Mouse (Mus musculus) heart, postnatal 4 days (tissue): Measurements from ENCODE around the gene Slc22a1. TPM values are rescaled to one million over a fixed set of nuclear protein-coding genes. Genes with fewer than 3 reads are reported as not detected.
A peak's percentile ranks its signal among the peaks of the same experiment; 100 is the strongest.
"Not testable (repeated sequence)": the region's sequence is repeated elsewhere in the genome, so short reads cannot be mapped to it uniquely, and the experiment has no call there.

Experiments used
- DNase-seq: peaks from one replicate; pipeline ENCODE4 v3.0.0; 2021
- total RNA-seq, 2 experiments: library from RNA; stranded (reverse); gene quantifications; 2 replicates each; pipeline ENCODE4 v1.2.3; 2021

Gene Slc22a1
- total RNA-seq, 2 experiments from 2014 or later = 10.3 to 13.9 TPM

DNA sequence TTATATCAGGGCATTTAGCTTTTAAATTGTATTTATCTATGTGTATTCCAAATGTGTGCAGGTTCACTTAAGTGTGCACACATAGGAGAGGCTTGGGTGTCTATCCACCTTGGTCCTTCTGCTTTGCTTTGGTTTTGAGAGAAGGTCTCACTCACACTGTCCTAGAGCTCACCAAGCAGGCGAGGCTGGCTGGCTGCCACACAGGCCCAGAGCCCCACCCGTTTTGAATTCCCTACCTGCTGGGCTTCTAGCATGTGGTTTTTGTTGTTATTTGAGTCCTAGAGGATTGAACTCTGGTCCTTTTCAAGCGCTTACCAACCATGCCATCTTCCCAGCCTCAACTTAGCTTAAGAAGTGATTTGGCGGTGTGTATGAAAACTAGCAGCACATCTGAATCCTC lies 8.8 kb upstream of the Slc22a1 start:
- peak; percentile 53 for DNase-seq

GRCm38 (mm10) chr17:12683582-12683981 lies 8.0 kb upstream of the Slc22a1 start:
- DNase-seq = no peak

DNA sequence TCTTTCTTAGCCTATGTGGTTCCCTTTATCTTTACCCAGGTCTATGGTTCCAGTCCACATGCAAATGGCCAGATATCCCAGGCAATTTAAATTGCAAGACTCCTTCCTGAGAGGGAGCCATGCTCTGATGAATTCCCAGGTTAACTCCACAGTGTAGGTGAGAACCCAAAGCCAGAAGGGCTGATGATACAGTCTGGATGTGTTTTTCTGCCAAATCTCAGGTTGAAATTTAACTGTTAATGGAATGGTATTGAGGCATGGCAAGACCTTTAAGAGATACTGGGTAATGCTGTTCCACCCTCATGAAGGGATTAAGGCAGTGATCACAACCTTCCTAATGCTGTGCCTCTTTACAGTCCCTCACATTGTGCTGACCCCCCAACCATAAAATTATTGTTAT lies 2.6 kb upstream of the Slc22a1 start:
- no peak for DNase-seq

DNA sequence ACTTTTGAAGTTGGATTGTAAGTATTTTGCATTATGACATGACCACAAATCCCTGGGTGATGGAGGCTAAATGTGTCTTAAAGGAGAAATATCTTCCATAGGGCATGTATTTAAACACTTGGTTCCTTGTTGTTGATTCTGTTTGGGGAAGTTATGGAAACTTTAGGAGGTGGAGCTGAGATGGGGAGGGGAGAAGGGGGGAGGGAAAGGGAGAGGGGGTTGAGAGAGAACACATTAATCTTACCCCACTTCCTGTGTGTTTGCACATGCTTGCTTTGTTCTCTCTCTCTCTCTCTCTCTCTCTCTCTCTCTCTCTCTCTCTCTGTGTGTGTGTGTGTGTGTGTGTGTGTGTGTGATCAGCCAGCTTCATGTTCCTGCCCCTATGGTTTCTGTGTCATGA lies 1.5 kb upstream of the Slc22a1 start:
- DNase-seq = no peak

GRCm38 (mm10) chr17:12674980-12675379 lies 649 bp downstream of the Slc22a1 start:
- not testable (repeated sequence) for DNase-seq

DNA sequence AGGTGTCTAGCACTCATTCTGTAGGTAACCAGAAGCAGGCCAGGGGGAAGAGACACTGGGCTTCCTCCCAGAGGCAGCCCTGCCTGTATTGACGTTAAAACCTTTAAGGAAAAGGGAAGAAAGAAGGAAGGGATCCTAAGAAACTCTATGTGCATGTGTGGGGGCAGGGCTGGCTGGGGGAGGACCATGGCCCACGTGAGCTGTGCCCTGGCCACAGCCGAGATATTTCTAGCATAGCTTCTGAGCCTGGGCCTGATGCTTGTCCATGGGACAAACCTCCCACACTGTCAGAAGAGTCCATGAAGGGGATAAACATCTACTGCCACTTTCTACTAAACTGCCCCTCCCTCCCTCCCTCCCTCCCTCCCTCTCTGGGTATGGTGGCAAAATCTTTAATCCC lies 1.8 kb downstream of the Slc22a1 start:
- no peak for DNase-seq

GRCm38 (mm10) chr17:12672285-12672790 lies 3.3 kb downstream of the Slc22a1 start:
- DNase-seq = no peak

- DNase-seq = no peak
These were observed 4.5 kb downstream of the Slc22a1 start for GRCm38 (mm10) chr17:12671029-12671605.

- no peak for DNase-seq
These were observed 6.3 kb downstream of the Slc22a1 start for GRCm38 (mm10) chr17:12669363-12669679.

DNA sequence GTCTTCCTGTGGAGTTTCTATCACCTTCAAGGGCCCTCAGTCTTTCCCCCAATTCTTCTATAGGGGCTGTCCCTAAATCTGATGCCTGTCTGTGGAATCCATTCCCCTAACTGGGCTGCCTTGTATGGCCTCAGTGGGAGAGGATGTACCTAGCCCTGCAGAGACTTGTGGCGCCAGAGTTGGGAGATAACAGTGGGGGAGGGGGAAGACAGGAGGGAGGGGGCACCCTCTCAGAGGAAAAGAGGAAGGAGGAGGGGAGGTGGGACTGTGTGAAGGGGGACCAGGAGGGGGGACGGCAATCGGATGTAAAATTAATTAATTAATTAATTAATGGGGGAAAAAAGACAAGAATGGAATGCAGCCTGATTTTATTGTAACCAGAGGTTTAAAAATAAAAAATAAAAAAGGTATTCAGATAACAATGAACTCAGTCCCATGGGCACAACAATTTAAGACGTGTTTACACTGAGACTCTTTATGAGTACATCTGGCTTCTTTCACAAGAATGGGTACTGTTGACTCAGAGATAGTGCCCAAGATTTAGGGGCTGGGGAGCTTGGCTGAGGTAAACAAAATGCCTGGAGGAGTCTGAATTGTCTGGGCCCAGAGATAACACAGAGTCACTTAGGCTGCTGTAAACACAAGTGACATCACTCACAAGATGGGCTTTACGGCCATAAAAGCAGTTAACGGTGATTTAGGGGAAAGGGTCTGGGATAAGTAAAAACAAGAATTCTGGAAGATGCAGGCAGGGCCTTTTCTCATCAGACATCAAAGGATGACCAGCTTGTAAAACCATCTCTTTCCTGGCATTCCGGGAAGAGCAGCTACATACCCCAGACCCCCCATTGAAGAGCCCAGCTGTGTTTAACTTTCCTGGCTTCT lies 6.9 kb downstream of the Slc22a1 start:
- DNase-seq = no peak

DNA sequence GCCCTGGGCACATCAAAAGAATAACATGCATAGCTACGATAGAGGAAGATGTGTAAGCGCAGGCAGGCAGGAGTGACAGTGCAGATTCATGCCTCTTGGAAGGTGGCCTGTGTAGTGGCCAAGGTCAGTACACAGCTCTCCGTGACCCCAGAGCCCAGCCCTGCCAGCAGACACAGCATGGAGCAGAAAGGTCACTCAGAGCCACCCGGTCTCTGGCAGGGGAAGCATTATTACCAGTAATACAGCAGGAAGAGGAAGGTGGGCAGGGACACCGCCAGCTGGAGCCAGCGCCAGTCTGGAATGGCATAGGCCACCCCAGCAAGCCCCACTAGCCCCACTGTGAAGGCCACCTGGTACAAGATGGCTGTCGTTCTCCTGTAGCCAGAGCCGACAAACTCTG lies 11.5 kb downstream of the Slc22a1 start:
- no peak for DNase-seq

- peak; percentile 42 for DNase-seq
These were observed 14.9 kb downstream of the Slc22a1 start for GRCm38 (mm10) chr17:12660572-12661260.

DNA sequence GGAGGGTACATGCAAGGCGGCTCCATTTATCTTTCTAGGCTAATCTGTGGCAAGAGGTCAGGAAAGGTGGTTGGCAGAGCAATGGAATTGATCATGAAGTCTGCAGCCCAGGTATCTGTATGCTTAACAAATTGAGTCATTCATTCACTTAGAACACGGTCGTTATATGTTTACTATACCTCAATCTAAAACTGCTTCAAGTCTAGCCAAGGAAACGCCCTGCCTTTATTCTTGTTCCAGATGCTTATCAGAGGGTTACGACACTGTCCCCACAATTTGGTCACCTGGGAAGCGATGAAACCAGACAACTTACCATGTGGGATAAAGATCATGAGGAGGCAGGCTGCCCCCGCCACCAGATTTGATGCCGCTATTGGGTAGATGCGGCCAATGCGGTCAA lies 16.4 kb downstream of the Slc22a1 start:
- DNase-seq = no peak

- no peak for DNase-seq
These were observed 16.8 kb downstream of the Slc22a1 start for GRCm38 (mm10) chr17:12658784-12659183.

- no peak for DNase-seq
These were observed 19.8 kb downstream of the Slc22a1 start for GRCm38 (mm10) chr17:12655826-12656225.

DNA sequence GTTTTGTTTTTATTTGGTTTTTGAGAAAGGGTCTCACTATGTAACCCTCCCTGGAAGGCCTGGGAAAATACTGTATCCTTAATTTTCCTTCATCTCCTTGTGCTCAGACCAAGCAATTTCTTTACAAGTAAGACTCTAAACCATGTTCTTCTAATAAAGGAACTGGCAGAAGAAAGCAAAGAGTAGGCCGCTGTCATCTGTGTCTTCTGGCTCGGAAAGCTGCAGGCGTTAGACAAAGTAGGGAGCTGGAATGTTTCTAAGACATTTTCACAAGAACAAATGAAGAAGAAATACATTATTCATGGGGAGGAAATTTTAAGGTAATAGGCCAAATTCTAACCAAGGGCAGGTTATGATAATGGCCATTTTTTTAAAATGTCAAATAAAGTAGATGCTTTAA lies 21.6 kb downstream of the Slc22a1 start:
- DNase-seq = no peak

DNA sequence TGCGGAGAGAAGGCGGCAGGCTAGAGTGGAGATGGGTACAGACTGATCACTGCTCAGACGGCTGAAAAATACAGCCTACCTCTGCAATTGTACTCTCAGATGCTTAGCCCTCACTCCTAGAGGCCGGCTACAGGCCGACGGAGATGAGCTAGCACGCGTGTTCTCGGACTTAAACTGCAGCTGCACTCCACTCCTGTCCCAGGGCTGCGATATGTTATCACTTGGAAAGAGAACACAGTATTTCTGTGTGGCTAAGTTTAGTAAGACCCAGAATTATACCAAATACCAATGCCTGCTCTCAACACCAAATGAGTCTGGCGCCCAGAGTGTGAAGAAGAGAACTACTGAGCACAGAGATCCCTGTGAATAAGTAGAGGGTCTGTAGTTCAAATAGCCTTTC lies 23.0 kb downstream of the Slc22a1 start:
- DNase-seq = no peak

- no peak for DNase-seq
These were observed 30.2 kb downstream of the Slc22a1 start for GRCm38 (mm10) chr17:12645461-12645860.

DNA sequence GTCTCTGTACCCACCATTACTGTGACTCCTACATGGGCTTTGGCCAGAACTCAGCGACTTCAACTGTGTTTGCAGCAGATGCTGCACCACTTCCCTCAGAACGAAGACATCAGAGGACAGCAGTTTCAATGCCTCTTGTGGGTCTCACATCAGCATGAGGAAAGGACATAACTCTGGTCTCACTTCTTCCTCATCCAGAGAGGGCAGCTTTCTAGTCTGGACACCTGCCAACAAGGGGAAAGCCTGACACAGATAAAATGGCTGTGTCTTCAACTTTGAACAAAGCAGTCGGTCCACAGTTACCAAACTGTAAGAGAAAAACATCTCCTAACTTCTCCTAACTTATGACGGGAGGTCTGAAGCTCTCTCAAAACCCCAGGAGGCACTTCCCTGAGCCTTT lies 34.5 kb downstream of the Slc22a1 start:
- no peak for DNase-seq

DNA sequence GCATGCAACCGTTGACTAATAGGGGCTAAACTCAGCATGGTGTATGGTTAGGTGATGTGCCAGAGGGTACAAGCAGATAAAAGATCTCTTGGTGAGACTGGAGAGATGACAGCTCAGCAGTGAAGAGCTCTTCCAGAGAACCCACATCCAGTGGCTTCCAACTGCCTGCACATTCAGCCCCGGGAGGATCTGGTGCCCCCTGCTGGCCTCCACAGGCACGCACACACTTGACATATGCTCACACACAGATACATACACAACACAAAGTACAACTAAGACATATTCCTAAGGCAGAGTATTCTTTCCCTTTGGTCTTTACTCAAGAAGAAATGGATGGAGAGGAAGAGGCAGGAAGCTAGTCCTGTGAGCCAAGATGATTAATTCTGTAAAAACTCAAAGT lies 36.0 kb downstream of the Slc22a1 start:
- DNase-seq = no peak

DNA sequence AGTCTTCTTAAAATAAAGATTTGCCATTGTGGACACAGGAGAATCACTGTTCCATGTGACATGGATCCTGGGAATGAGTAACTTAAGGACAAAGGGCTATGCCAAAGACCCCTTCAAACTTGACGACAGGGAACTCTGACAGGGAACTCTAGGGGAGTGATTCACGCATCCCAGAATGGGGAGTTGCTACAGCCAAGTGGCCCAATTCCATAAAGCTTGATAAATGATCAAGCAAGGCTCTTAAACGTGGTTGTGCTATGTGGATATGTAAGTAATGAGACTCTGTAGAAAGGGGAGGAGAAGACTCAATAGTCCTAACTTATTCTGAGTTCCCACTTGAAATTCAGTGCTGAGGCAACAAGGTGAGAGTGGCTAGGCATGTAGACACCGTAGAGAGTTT lies 40.8 kb downstream of the Slc22a1 start:
- DNase-seq = no peak

GRCm38 (mm10) chr17:12631771-12632600 lies 43.6 kb downstream of the Slc22a1 start:
- peak; percentile 43 for DNase-seq
